Mouse (Mus musculus) forebrain, embryonic 14.5 days (tissue): ENCODE measurements at regions not wholly inside any gene's neighbourhood (a gene's known extent, or its start where the extent isn't known, plus 50 kb on each side); places are given as distances from the start of the nearest gene placed in this dataset.

ENCODE experiments used
- ATAC-seq: fragments of 200-750 bp; cut with Nextera tagmentation; 2 replicates; pipeline ENCODE4 v1.8.0; 2017; ENCODE audit warnings: mild to moderate bottlenecking, moderate library complexity
- DNase-seq: peaks from one replicate; pipeline ENCODE4 v3.0.0-alpha.2; 2015; ENCODE audit warnings: low spot score
- H3K27ac ChIP-seq: fragments of 300-500 bp; sonication (generic); 2 replicates; pipeline ENCODE4 v1.5.1; 2014; ENCODE audit warnings: low read depth, mild to moderate bottlenecking, control low read depth, low read length, moderate library complexity
- H3K27me3 ChIP-seq: fragments of 300-500 bp; sonication (generic); replicated peaks from 2 replicates; pipeline ENCODE4 v1.6.1; 2014; ENCODE audit warnings: low read length, control low read depth, mixed read lengths; ENCODE audit not compliant: control insufficient read depth, insufficient read depth
- H3K36me3 ChIP-seq: fragments of 300-500 bp; sonication (generic); 2 replicates; pipeline ENCODE4 v1.6.1; 2014; ENCODE audit warnings: low read length, control low read depth; ENCODE audit not compliant: control insufficient read depth, insufficient read depth
- H3K4me1 ChIP-seq: fragments of 300-500 bp; sonication (generic); 2 replicates; pipeline ENCODE4 v1.6.1; 2014; ENCODE audit warnings: antibody characterized with exemption, low read length, control low read depth; ENCODE audit not compliant: control insufficient read depth, insufficient read depth
- H3K4me2 ChIP-seq: fragments of 300-500 bp; sonication (generic); 2 replicates; pipeline ENCODE4 v1.6.1; 2014; ENCODE audit warnings: mild to moderate bottlenecking, control low read depth, low read length
- H3K4me3 ChIP-seq: fragments of 300-500 bp; sonication (generic); 2 replicates; pipeline ENCODE4 v1.5.1; 2014; ENCODE audit warnings: low read depth, low read length, control low read depth
- H3K9ac ChIP-seq: fragments of 300-500 bp; sonication (generic); 2 replicates; pipeline ENCODE4 v1.6.1; 2014; ENCODE audit warnings: mild to moderate bottlenecking, low read length, control low read depth, moderate library complexity
- H3K9me3 ChIP-seq: fragments of 300-500 bp; sonication (generic); replicated peaks from 2 replicates; pipeline ENCODE4 v1.6.1; 2016; ENCODE audit warnings: low read length, control low read depth, mixed read lengths; ENCODE audit not compliant: control insufficient read depth
- WGBS: fragments of 180-500 bp; shearing (Covaris S2); extraction: QIAGEN DNeasy Blood & Tissue Kit; methylation state at CpG from one replicate; pipeline ENCODE4 v1.1.7; 2014; 5-methylcytosine and 5-hydroxymethylcytosine counted together

- Histone ChIP-seq H3K9me3 (no peaks in the 10 kb centered on the region), H3K27me3 (no peaks in the 10 kb centered on the region), H3K36me3 (no peaks in the 10 kb centered on the region), H3K27ac (no peak overlapping the region), H3K4me2 (no peak overlapping the region), H3K4me1 (peaks cover 6% of the 10 kb centered on the region), H3K4me3 (no peak overlapping the region), H3K9ac (no peak overlapping the region)
- ATAC-seq (no peak), DNase-seq (no peak)
- WGBS, result 89% methylated on average over 4 of the region's 4 CpGs
These were observed 183.5 kb downstream of the Fndc1 start for GRCm38 (mm10) chr17:7643640-7644039.

- Histone ChIP-seq H3K9ac (no peak overlapping the region), H3K4me1 (peaks cover 6% of the 10 kb centered on the region), H3K4me3 (no peak overlapping the region), H3K9me3 (no peaks in the 10 kb centered on the region), H3K27ac (no peak overlapping the region), H3K27me3 (no peaks in the 10 kb centered on the region), H3K4me2 (no peak overlapping the region), H3K36me3 (no peaks in the 10 kb centered on the region)
- ATAC-seq (peak; percentile 58), DNase-seq (peak; percentile 76)
- 10% methylated on average over 3 of the region's 3 CpGs for WGBS
These were observed 184.6 kb downstream of the Fndc1 start for GRCm38 (mm10) chr17:7642442-7642887.

GRCm38 (mm10) chr17:7634291-7634664, 192.8 kb downstream of the Fndc1 start:
- no peak overlapping the region for H3K4me2 ChIP-seq
- DNase-seq (no peak), ATAC-seq (no peak)
- WGBS, result 83% methylated on average over 5 of the region's 5 CpGs
- no peak overlapping the region for H3K27ac ChIP-seq
- H3K4me1 ChIP-seq, result no peaks in the 10 kb centered on the region
- no peaks in the 10 kb centered on the region for H3K9me3 ChIP-seq
- H3K27me3 ChIP-seq, result no peaks in the 10 kb centered on the region
- no peaks in the 10 kb centered on the region for H3K36me3 ChIP-seq
- H3K9ac ChIP-seq, result no peak overlapping the region
- no peak overlapping the region for H3K4me3 ChIP-seq

GRCm38 (mm10) chr17:7633382-7634290, 193.5 kb downstream of the Fndc1 start:
- WGBS, result 81% methylated on average over 9 of the region's 9 CpGs

GRCm38 (mm10) chr17:7625746-7626145, 201.4 kb downstream of the Fndc1 start:
- no peaks in the 10 kb centered on the region for H3K4me1 ChIP-seq
- no peak overlapping the region for H3K9ac ChIP-seq
- H3K9me3 ChIP-seq, result no peaks in the 10 kb centered on the region
- H3K36me3 ChIP-seq, result no peaks in the 10 kb centered on the region
- 84% methylated on average over 3 of the region's 3 CpGs for WGBS
- DNase-seq, result no peak
- H3K27ac ChIP-seq, result no peak overlapping the region
- no peaks in the 10 kb centered on the region for H3K27me3 ChIP-seq
- H3K4me2 ChIP-seq, result no peak overlapping the region
- H3K4me3 ChIP-seq, result no peak overlapping the region
- no peak for ATAC-seq

More at GRCm38 (mm10) chr17:7633382-7634290, 193.5 kb downstream of the Fndc1 start:
- Histone ChIP-seq H3K4me2 (no peak overlapping the region), H3K9ac (no peak overlapping the region), H3K4me1 (no peaks in the 10 kb centered on the region), H3K4me3 (no peak overlapping the region), H3K27ac (no peak overlapping the region), H3K9me3 (no peaks in the 10 kb centered on the region), H3K27me3 (no peaks in the 10 kb centered on the region), H3K36me3 (no peaks in the 10 kb centered on the region)
- DNase-seq (no peak), ATAC-seq (no peak)

GRCm38 (mm10) chr17:7623392-7623791, 203.7 kb downstream of the Fndc1 start:
- no peaks in the 10 kb centered on the region for H3K9me3 ChIP-seq
- 86% methylated on average over 3 of the region's 3 CpGs for WGBS

GRCm38 (mm10) chr17:7621262-7621661, 205.8 kb downstream of the Fndc1 start:
- Histone ChIP-seq H3K36me3 (no peaks in the 10 kb centered on the region), H3K4me1 (no peaks in the 10 kb centered on the region), H3K27ac (no peak overlapping the region), H3K4me3 (no peak overlapping the region), H3K27me3 (no peaks in the 10 kb centered on the region), H3K9me3 (no peaks in the 10 kb centered on the region), H3K9ac (no peak overlapping the region), H3K4me2 (no peak overlapping the region)
- ATAC-seq (no peak), DNase-seq (no peak)
- WGBS, result 94% methylated on average over 2 of the region's 2 CpGs

More at GRCm38 (mm10) chr17:7623392-7623791, 203.7 kb downstream of the Fndc1 start:
- Histone ChIP-seq H3K4me1 (no peaks in the 10 kb centered on the region), H3K36me3 (no peaks in the 10 kb centered on the region), H3K27me3 (no peaks in the 10 kb centered on the region), H3K27ac (no peak overlapping the region), H3K4me2 (no peak overlapping the region), H3K4me3 (no peak overlapping the region), H3K9ac (no peak overlapping the region)
- no peak for DNase-seq
- ATAC-seq, result no peak

GRCm38 (mm10) chr17:7620166-7620565, 206.9 kb downstream of the Fndc1 start:
- no peaks in the 10 kb centered on the region for H3K4me1 ChIP-seq
- H3K9ac ChIP-seq, result no peak overlapping the region
- H3K4me3 ChIP-seq, result no peak overlapping the region
- H3K9me3 ChIP-seq, result no peaks in the 10 kb centered on the region
- H3K27me3 ChIP-seq, result no peaks in the 10 kb centered on the region
- H3K36me3 ChIP-seq, result no peaks in the 10 kb centered on the region
- no peak for DNase-seq
- H3K27ac ChIP-seq, result no peak overlapping the region
- H3K4me2 ChIP-seq, result no peak overlapping the region
- ATAC-seq, result no peak

GRCm38 (mm10) chr17:7619641-7620040, 207.5 kb downstream of the Fndc1 start:
- ATAC-seq, result no peak

More at GRCm38 (mm10) chr17:7619641-7620040, 207.5 kb downstream of the Fndc1 start:
- WGBS, result 73% methylated on average over 5 of the region's 5 CpGs
- Histone ChIP-seq H3K9ac (no peak overlapping the region), H3K27me3 (no peaks in the 10 kb centered on the region), H3K27ac (no peak overlapping the region), H3K36me3 (no peaks in the 10 kb centered on the region), H3K4me1 (no peaks in the 10 kb centered on the region), H3K4me3 (no peak overlapping the region), H3K4me2 (no peak overlapping the region), H3K9me3 (no peaks in the 10 kb centered on the region)
- no peak for DNase-seq
